ENCODE assay signal across 8 mouse cellular contexts in genomic region chr8:120265471-120265870, GRCm38 (mm10). TPM values are rescaled to one million over a fixed set of nuclear protein-coding genes. Genes with fewer than 3 reads are reported as not detected.
DNase-seq lines count a peak whose midpoint lies in the region; ATAC-seq lines count a peak whose summit lies in the region.

No protein-coding gene starts in this region.

- ATAC-seq in hindbrain, embryonic 15.5 days (ENCODE audit: low FRiP score, low read depth): peak; percentile 11; the same call in 1 of the 2 replicates
- 0 out of 2 replicates have a peak, but pooled peaks have one; percentile 27 for ATAC-seq in midbrain, embryonic 16.5 days
- no peak for ATAC-seq in CD4-positive, CD25-positive, alpha-beta regulatory T cell, adult 4 months

- no peak overlapping the region for H3K9ac ChIP-seq in hindbrain, embryonic 15.5 days
- H3K9ac ChIP-seq in midbrain, embryonic 16.5 days (ENCODE audit: low read depth, low read length): no peak overlapping the region

- H3K9me3 ChIP-seq in hindbrain, embryonic 15.5 days: no peaks in the 10 kb centered on the region
- no peaks in the 10 kb centered on the region for H3K9me3 ChIP-seq in midbrain, embryonic 16.5 days (replicated peaks; ENCODE audit: control insufficient read depth, low read length, poor library complexity, severe bottlenecking)

- H3K36me3 ChIP-seq in hindbrain, embryonic 15.5 days: no peaks in the 10 kb centered on the region
- no peaks in the 10 kb centered on the region for H3K36me3 ChIP-seq in midbrain, embryonic 16.5 days (ENCODE audit: control insufficient read depth, insufficient read depth, low read length)

- peaks cover 65% of the 10 kb centered on the region for H3K4me1 ChIP-seq in hindbrain, embryonic 15.5 days (replicated peaks)
- peaks cover 30% of the 10 kb centered on the region for H3K4me1 ChIP-seq in midbrain, embryonic 16.5 days (ENCODE audit: control insufficient read depth, insufficient read depth, low read length)

- peak overlapping the region; percentile 77 for H3K27ac ChIP-seq in hindbrain, embryonic 15.5 days (replicated peaks)
- peak overlapping the region; percentile 67 for H3K27ac ChIP-seq in midbrain, embryonic 16.5 days (ENCODE audit: low read length)

- 0 out of 2 replicates have a peak, but pooled peaks cover 3% of the 10 kb centered on the region for H3K27me3 ChIP-seq in hindbrain, embryonic 15.5 days
- peaks cover 3% of the 10 kb centered on the region; the same call in 1 of the 2 replicates for H3K27me3 ChIP-seq in midbrain, embryonic 16.5 days (ENCODE audit: control insufficient read depth, insufficient read depth, low read depth, low read length)

- DNase-seq in 3T3-L1 (ENCODE audit: low read depth, low spot score): peak; percentile 68
- peak; percentile 81 for DNase-seq in adrenal gland, postnatal 10 days
- peak; percentile 88 for DNase-seq in gastrocnemius, postnatal 10 days
- peak; percentile 63 for DNase-seq in liver
- DNase-seq in thymus, postnatal 4 days: no peak

- 22% methylated on average over 4 of the region's 4 CpGs for WGBS in hindbrain, embryonic 15.5 days
- 28% methylated on average over 4 of the region's 4 CpGs for WGBS in midbrain, embryonic 16.5 days

- no peak overlapping the region for H3K4me3 ChIP-seq in hindbrain, embryonic 15.5 days
- H3K4me3 ChIP-seq in midbrain, embryonic 16.5 days (ENCODE audit: low read depth, low read length): no peak overlapping the region

- no peak overlapping the region for H3K4me2 ChIP-seq in hindbrain, embryonic 15.5 days
- no peak overlapping the region for H3K4me2 ChIP-seq in midbrain, embryonic 16.5 days (ENCODE audit: low read length)

RNA-seq across cellular contexts. Expression of gene Gse1, which starts 37.2 kb away (rescaled TPM):
- 10 to 100 TPM; 27.2 to 42.9 TPM for total RNA-seq in adrenal gland, postnatal 10 days (2021)
- 10 to 100 TPM; 25.5 to 38.6 TPM for total RNA-seq in gastrocnemius, postnatal 10 days (2021)
- 15.4 and 20.1 TPM in 2 replicates for polyA plus RNA-seq in hindbrain, embryonic 15.5 days (2015; fragmentation: Nextera tagmentation; extraction: Ambion mirVana)
- 13.3 and 17.6 TPM in 2 replicates for polyA plus RNA-seq in midbrain, embryonic 16.5 days (2015; fragmentation: Nextera tagmentation; extraction: Ambion mirVana)
- polyA plus RNA-seq in CD4-positive, CD25-positive, alpha-beta regulatory T cell, adult 4 months (2017; shearing (Covaris generic)): 1 to 10 TPM; 2.2 to 4.2 TPM
